In the genomic region with DNA sequence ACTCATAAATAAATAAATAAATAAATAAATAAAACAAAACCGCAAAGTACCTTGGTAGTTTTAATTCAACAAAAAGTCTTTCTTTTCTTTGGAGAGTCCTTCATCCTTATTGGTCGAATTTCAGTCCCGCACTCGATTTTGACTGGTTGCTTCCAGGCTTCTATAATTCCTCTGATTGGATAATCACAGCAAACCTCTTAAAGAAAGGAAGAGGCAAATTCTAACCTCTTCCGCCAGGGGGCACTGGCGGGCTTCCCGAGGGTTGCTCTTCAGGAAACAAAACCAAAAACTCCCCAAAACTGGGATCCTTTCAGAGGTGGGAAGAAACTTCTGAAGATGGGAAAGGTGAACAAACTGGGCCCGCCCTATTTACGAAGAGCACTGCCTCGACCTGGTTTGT, we compare ENCODE assay signal across 8 mouse cellular contexts. TPM values are rescaled to one million over a fixed set of nuclear protein-coding genes. Genes with fewer than 3 reads are reported as not detected.
DNase-seq lines count a peak whose midpoint lies in the region; ATAC-seq and TF ChIP-seq lines count a peak whose summit lies in the region.

No protein-coding gene starts in this region.

- intact Hi-C loops in heart, postnatal 25 days (cut with DNase I): loop anchor here (1.0 to 2.0 kb wide), 2 partner anchors 34 to 74 kb away; no protein-coding TSS in a partner anchor

- H3K9ac ChIP-seq in forebrain, postnatal 0 days: no peak overlapping the region
- H3K9ac ChIP-seq in hindbrain, embryonic 14.5 days: no peak overlapping the region

- WGBS in forebrain, postnatal 0 days: 8% methylated on average over 10 of the region's 10 CpGs
- 8% methylated on average over 10 of the region's 10 CpGs for WGBS in hindbrain, embryonic 14.5 days
- 8% methylated on average over 10 of the region's 10 CpGs for WGBS in macrophage (ENCODE audit: missing documents)
- WGBS in spleen, adult 2 months: 7% methylated on average over 10 of the region's 10 CpGs

- H3K4me1 ChIP-seq in forebrain, postnatal 0 days (ENCODE audit: insufficient read depth): peaks cover 11% of the 10 kb centered on the region; the same call in 1 of the 2 replicates
- peaks cover 7% of the 10 kb centered on the region for H3K4me1 ChIP-seq in hindbrain, embryonic 14.5 days (replicated peaks; ENCODE audit: control insufficient read depth, insufficient read depth, low read length)
- no peaks in the 10 kb centered on the region; the same call in 1 of the 2 replicates for H3K4me1 ChIP-seq in spleen, adult 2 months (ENCODE audit: control insufficient read depth, insufficient read depth, insufficient read length)

- peaks cover 2% of the 10 kb centered on the region; the same call in 1 of the 2 replicates for H3K36me3 ChIP-seq in forebrain, postnatal 0 days (ENCODE audit: insufficient read depth)
- H3K36me3 ChIP-seq in hindbrain, embryonic 14.5 days (replicated peaks; ENCODE audit: control insufficient read depth, insufficient read depth): peaks cover 4% of the 10 kb centered on the region; the same call in 1 of the 2 replicates
- no peaks in the 10 kb centered on the region for H3K36me3 ChIP-seq in macrophage (ENCODE audit: inconsistent target)
- no peaks in the 10 kb centered on the region for H3K36me3 ChIP-seq in spleen, adult 2 months (ENCODE audit: control insufficient read depth, insufficient read depth, low read length)

- H3K4me2 ChIP-seq in forebrain, postnatal 0 days (ENCODE audit: low read depth): no peak overlapping the region
- H3K4me2 ChIP-seq in hindbrain, embryonic 14.5 days (replicated peaks): no peak overlapping the region; the same call in 1 of the 2 replicates

- no peak overlapping the region for H3K27ac ChIP-seq in forebrain, postnatal 0 days (ENCODE audit: low read depth, low read length)
- no peak overlapping the region for H3K27ac ChIP-seq in hindbrain, embryonic 14.5 days
- H3K27ac ChIP-seq in macrophage: no peak overlapping the region
- no peak overlapping the region for H3K27ac ChIP-seq in spleen, adult 2 months (ENCODE audit: insufficient read depth, low read length)

- TF ChIP-seq POLR2A in spleen, adult 2 months (IDR thresholded peaks at IDR 0.05; ENCODE audit: low read depth, low read length): no peak

- H3K79me2 ChIP-seq in macrophage (ENCODE audit: inconsistent target): no peaks in the 10 kb centered on the region

- no peak overlapping the region for H3K4me3 ChIP-seq in forebrain, postnatal 0 days (ENCODE audit: low read depth, low read length)
- H3K4me3 ChIP-seq in hindbrain, embryonic 14.5 days (replicated peaks; ENCODE audit: low read length): no peak overlapping the region
- peak overlapping the region; percentile 13; the same call in 1 of the 2 replicates for H3K4me3 ChIP-seq in macrophage (ENCODE audit: inconsistent target)
- H3K4me3 ChIP-seq in spleen, adult 2 months (ENCODE audit: extremely low read depth, insufficient read depth, insufficient read length): no peak overlapping the region

- TF ChIP-seq CTCF in forebrain, postnatal 0 days (IDR thresholded peaks at IDR 0.05; ENCODE audit: low read depth): peak; percentile 70
- peak; percentile 66; the same call in 1 of the 2 replicates for TF ChIP-seq CTCF in spleen, adult 2 months (IDR thresholded peaks at IDR 0.05; ENCODE audit: extremely low read depth, insufficient read depth, insufficient read length, insufficient replicate concordance)

- peak; percentile 61 to 84 for DNase-seq in heart, adult 18-20 months
- no peak for DNase-seq in heart, postnatal 25 days (ENCODE audit: low spot score)
- peak; percentile 80 to 84 for DNase-seq in cerebellum, adult 18-20 months
- DNase-seq in forebrain, postnatal 0 days: peak; percentile 85
- DNase-seq in hindbrain, embryonic 14.5 days (ENCODE audit: low spot score): peak; percentile 78
- DNase-seq in left cerebral cortex, adult 11 months (ENCODE audit: low spot score): peak; percentile 79
- DNase-seq in spleen, adult 2 months (ENCODE audit: low read depth in 1 of 2, low spot score in 2 of 2): peak; percentile 34 to 48

- no peaks in the 10 kb centered on the region for H3K27me3 ChIP-seq in forebrain, postnatal 0 days (ENCODE audit: insufficient read depth, low read length)
- H3K27me3 ChIP-seq in hindbrain, embryonic 14.5 days (ENCODE audit: control insufficient read depth, insufficient read depth, low read length): no peaks in the 10 kb centered on the region
- H3K27me3 ChIP-seq in spleen, adult 2 months (ENCODE audit: control insufficient read depth, insufficient read depth, low read length): peaks cover 12% of the 10 kb centered on the region

- no peaks in the 10 kb centered on the region for H3K9me3 ChIP-seq in forebrain, postnatal 0 days (ENCODE audit: low read length)
- no peaks in the 10 kb centered on the region for H3K9me3 ChIP-seq in hindbrain, embryonic 14.5 days (ENCODE audit: control insufficient read depth, low read length)

- no peak for ATAC-seq in forebrain, postnatal 0 days
- ATAC-seq in hindbrain, embryonic 14.5 days (ENCODE audit: low FRiP score): no peak

RNA-seq across cellular contexts. Expression of gene Ttc9b, which starts 2.8 kb away (rescaled TPM):
- total RNA-seq in heart, adult 18-20 months (2021): not detected
- total RNA-seq in heart, postnatal 25 days (2021): not detected
- 95.8 and 111 TPM in 2 replicates for total RNA-seq in forebrain, postnatal 0 days (2014; rRNA removed)
- 116 and 118 TPM in 2 replicates for polyA plus RNA-seq in forebrain, postnatal 0 days (2015; fragmentation: Nextera tagmentation; extraction: Ambion mirVana)
- polyA plus RNA-seq in hindbrain, embryonic 14.5 days (2014; fragmentation: Nextera tagmentation; extraction: Ambion mirVana): 98.6 and 100 TPM in 2 replicates
- total RNA-seq in macrophage (2018; cell fraction: chromatin; rRNA removed): not detected
- not detected for total RNA-seq in macrophage (2018; cell fraction: cytosol; rRNA removed)
- total RNA-seq in macrophage (2018; cell fraction: nucleus; rRNA removed): not detected
- not detected in 3 replicates for polyA plus RNA-seq in macrophage (2018)
- polyA plus RNA-seq in spleen, adult 2 months (2012; rRNA removed): not detected in 2 replicates

RNA-seq across cellular contexts. Expression of gene Map3k10, which starts 23.4 kb away (rescaled TPM):
- 10 to 100 TPM; 19.1 to 21.7 TPM for total RNA-seq in heart, adult 18-20 months (2021)
- 10 to 100 TPM; 21.9 to 22.2 TPM for total RNA-seq in heart, postnatal 25 days (2021)
- total RNA-seq in forebrain, postnatal 0 days (2014; rRNA removed): 117 and 126 TPM in 2 replicates
- 20.8 and 22.5 TPM in 2 replicates for polyA plus RNA-seq in forebrain, postnatal 0 days (2015; fragmentation: Nextera tagmentation; extraction: Ambion mirVana)
- polyA plus RNA-seq in hindbrain, embryonic 14.5 days (2014; fragmentation: Nextera tagmentation; extraction: Ambion mirVana): 23.5 and 27.2 TPM in 2 replicates
- 10 to 100 TPM in 4 of 26 experiments, 1 to 10 TPM in 21, under 1 TPM in 1; 0.81 to 14.0 (median 6.0) TPM for total RNA-seq in macrophage (2018; cell fraction: chromatin; rRNA removed)
- total RNA-seq in macrophage (2018; cell fraction: cytosol; rRNA removed): 10 to 100 TPM in 14 of 26 experiments, 1 to 10 TPM in 12; 6.1 to 18.1 (median 10.1) TPM
- 10 to 100 TPM in 6 of 26 experiments, 1 to 10 TPM in 20; 2.9 to 17.4 (median 7.3) TPM for total RNA-seq in macrophage (2018; cell fraction: nucleus; rRNA removed)
- 4.3 to 16.5 TPM (median 9.5 TPM) in 3 replicates for polyA plus RNA-seq in macrophage (2018)
- polyA plus RNA-seq in spleen, adult 2 months (2012; rRNA removed): 16.1 and 22.2 TPM in 2 replicates

RNA-seq across cellular contexts. Expression of gene Zfp607b, which starts 38.2 kb away (rescaled TPM):
- under 1 TPM; 0.69 to 0.85 TPM for total RNA-seq in heart, adult 18-20 months (2021)
- under 1 TPM; 0.39 to 0.88 TPM for total RNA-seq in heart, postnatal 25 days (2021)
- 8.5 and 10.6 TPM in 2 replicates for total RNA-seq in forebrain, postnatal 0 days (2014; rRNA removed)
- polyA plus RNA-seq in forebrain, postnatal 0 days (2015; fragmentation: Nextera tagmentation; extraction: Ambion mirVana): 5.7 and 6.5 TPM in 2 replicates
- 11.8 and 12.5 TPM in 2 replicates for polyA plus RNA-seq in hindbrain, embryonic 14.5 days (2014; fragmentation: Nextera tagmentation; extraction: Ambion mirVana)
- 1 to 10 TPM in 25 of 26 experiments, under 1 TPM in 1; 0.98 to 6.6 (median 2.5) TPM for total RNA-seq in macrophage (2018; cell fraction: chromatin; rRNA removed)
- total RNA-seq in macrophage (2018; cell fraction: cytosol; rRNA removed): under 1 TPM; 0.10 to 0.94 (median 0.33) TPM
- 1 to 10 TPM in 14 of 26 experiments, under 1 TPM in 12; 0.35 to 3.4 (median 1.0) TPM for total RNA-seq in macrophage (2018; cell fraction: nucleus; rRNA removed)
- 0.20 to 0.76 TPM (median 0.52 TPM) in 3 replicates for polyA plus RNA-seq in macrophage (2018)
- polyA plus RNA-seq in spleen, adult 2 months (2012; rRNA removed): 0.06 and 0.13 TPM in 2 replicates

RNA-seq across cellular contexts. Expression of gene Akt2, which starts 59.6 kb away (rescaled TPM):
- 100 to 1,000 TPM; 168 to 200 TPM for total RNA-seq in heart, adult 18-20 months (2021)
- 100 to 1,000 TPM; 166 to 177 TPM for total RNA-seq in heart, postnatal 25 days (2021)
- 61.1 and 64.2 TPM in 2 replicates for total RNA-seq in forebrain, postnatal 0 days (2014; rRNA removed)
- polyA plus RNA-seq in forebrain, postnatal 0 days (2015; fragmentation: Nextera tagmentation; extraction: Ambion mirVana): 53.7 and 53.9 TPM in 2 replicates
- polyA plus RNA-seq in hindbrain, embryonic 14.5 days (2014; fragmentation: Nextera tagmentation; extraction: Ambion mirVana): 51.1 and 62.7 TPM in 2 replicates
- 100 to 1,000 TPM in 2 of 26 experiments, 10 to 100 TPM in 24; 29.4 to 150 (median 57.0) TPM for total RNA-seq in macrophage (2018; cell fraction: chromatin; rRNA removed)
- total RNA-seq in macrophage (2018; cell fraction: cytosol; rRNA removed): 100 to 1,000 TPM in 2 of 26 experiments, 10 to 100 TPM in 24; 53.4 to 103 (median 69.7) TPM
- total RNA-seq in macrophage (2018; cell fraction: nucleus; rRNA removed): 100 to 1,000 TPM in 1 of 26 experiments, 10 to 100 TPM in 25; 35.5 to 146 (median 51.3) TPM
- 53.1 to 77.4 TPM (median 77.2 TPM) in 3 replicates for polyA plus RNA-seq in macrophage (2018)
- polyA plus RNA-seq in spleen, adult 2 months (2012; rRNA removed): 48.7 and 48.8 TPM in 2 replicates

Comparison
In these comparisons a context has a peak if more than half of its experiments do, and no peak if none do; other contexts are left out.
1. RNA of gene Ttc9b, which starts 2.8 kb away (polyA plus RNA-seq): 116 to 118 TPM in forebrain, postnatal 0 days and 98.6 to 100 TPM in hindbrain, embryonic 14.5 days; not detected in macrophage and not detected in spleen, adult 2 months; every median in the first group is over 10 times any median in the second.